Mouse (Mus musculus) layer of hippocampus, adult 8-10 months (tissue): ENCODE measurements around the gene Gm3404. TPM values are rescaled to one million over a fixed set of nuclear protein-coding genes. Genes with fewer than 3 reads are reported as not detected.
A peak's percentile ranks its signal among the peaks of the same experiment; 100 is the strongest.
"Not testable (repeated sequence)": the region's sequence is repeated elsewhere in the genome, so short reads cannot be mapped to it uniquely, and the experiment has no call there.

Experiments used
- DNase-seq, 2 experiments: peaks; one replicate each; pipeline ENCODE4 v3.0.0; 2022; ENCODE audit warnings: low spot score in 2 of 2
- total RNA-seq, 4 experiments: library from RNA; stranded (reverse); gene quantifications; 2 replicates each; pipeline ENCODE4 v1.2.4; 2022

Gene Gm3404
- total RNA-seq = not detected

DNA sequence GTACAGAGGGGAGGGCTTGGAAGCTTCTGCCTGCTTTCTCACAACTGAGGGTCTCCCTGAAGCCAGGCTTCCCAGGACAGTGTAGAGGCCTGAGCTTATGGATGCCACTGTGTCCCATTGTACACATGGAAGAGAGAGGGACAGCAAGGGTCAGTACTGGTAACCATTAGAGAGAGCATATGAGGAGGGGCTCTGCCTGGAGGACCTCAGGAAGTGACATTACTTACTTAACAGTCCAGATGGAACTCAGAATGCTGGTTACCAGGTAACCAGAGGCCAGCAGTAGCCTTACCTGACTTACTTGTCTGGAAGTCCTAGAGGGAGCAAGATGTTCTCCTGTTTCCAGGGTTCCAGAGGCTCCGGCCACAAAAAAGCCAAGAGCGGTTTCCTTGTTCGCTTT is at the start of gene Gm3404:
Gene Gm3404, plus strand, starts transcription at position 301 of the 400 bp plus-strand sequence.
- not testable (repeated sequence) for DNase-seq

GRCm38 (mm10) chr5:146479564-146479963 is 46.0 kb upstream of the Gm3404 start:
- peak in 1 of 2 experiments; percentile 48 for DNase-seq

DNA sequence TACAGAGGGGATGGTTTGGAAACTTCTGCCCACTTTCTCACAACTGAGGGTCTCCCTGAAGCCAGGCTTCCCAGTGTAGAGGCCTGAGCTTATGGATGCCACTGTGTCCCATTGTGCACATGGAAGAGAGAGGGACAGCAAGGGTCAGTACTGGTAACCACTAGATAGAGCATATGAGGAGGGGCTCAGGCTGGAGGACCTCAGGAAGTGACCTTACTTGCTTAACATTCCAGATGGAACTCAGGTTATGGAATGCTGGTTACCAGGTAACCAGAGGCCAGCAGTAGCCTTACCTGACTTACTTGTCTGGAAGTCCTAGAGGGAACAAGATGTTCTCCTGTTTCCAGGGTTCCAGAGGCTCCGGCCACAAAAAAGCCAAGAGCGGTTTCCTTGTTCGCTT is 43.9 kb upstream of the Gm3404 start, which contains the start of gene Gm6408:
Gene Gm6408, plus strand, starts transcription at position 301 of the 400 bp plus-strand sequence.
- not testable (repeated sequence) for DNase-seq

DNA sequence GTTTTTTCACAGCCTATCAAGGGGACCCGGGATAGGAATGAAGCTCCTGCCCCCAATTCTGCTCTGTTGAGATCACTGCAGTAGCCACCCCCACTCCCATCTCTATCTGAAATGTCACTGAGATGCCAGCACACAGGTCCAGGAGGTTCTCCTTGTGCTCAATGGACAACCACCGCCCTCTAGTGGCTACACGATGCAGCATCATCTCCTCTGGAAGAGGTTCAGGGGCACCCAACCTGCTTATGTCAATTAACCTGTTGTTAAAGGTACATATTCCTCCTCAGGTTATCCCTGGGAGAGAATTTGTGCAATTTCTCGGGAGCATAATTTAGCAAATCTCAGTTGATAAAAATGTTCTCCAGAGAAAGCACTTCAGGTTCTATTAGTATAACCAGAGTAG is 36.6 kb upstream of the Gm3404 start:
- peak in 1 of 2 experiments; percentile 46 for DNase-seq

DNA sequence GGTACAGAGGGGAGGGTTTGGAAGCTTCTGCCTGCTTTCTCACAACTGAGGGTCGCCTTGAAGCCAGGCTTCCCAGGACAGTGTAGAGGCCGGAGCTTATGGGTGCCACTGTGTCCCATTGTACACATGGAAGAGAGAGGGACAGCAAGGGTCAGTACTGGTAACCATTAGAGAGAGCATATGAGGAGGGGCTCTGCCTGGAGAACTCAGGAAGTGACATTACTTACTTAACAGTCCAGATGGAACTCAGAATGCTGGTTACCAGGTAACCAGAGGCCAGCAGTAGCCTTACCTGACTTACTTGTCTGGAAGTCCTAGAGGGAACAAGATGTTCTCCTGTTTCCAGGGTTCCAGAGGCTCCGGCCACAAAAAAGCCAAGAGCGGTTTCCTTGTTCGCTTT is 34.5 kb upstream of the Gm3404 start, which contains the start of gene Gm6370:
Gene Gm6370, plus strand, starts transcription at position 301 of the 400 bp plus-strand sequence.
- DNase-seq = not testable (repeated sequence)

GRCm38 (mm10) chr5:146502099-146502498 is 23.5 kb upstream of the Gm3404 start, which contains the start of gene 4930449I24Rik:
Gene 4930449I24Rik, plus strand, starts transcription at chr5:146502399.
- DNase-seq = not testable (repeated sequence)

- DNase-seq = not testable (repeated sequence)
These were observed 11.8 kb upstream of the Gm3404 start, which contains the start of gene Gm3402 for GRCm38 (mm10) chr5:146513823-146514222. Gene Gm3402, plus strand, starts transcription at chr5:146514123.

GRCm38 (mm10) chr5:146537347-146537746 is 11.7 kb downstream of the Gm3404 start, which contains the start of gene Gm3409:
Gene Gm3409, plus strand, starts transcription at chr5:146537647.
- DNase-seq = not testable (repeated sequence)

DNA sequence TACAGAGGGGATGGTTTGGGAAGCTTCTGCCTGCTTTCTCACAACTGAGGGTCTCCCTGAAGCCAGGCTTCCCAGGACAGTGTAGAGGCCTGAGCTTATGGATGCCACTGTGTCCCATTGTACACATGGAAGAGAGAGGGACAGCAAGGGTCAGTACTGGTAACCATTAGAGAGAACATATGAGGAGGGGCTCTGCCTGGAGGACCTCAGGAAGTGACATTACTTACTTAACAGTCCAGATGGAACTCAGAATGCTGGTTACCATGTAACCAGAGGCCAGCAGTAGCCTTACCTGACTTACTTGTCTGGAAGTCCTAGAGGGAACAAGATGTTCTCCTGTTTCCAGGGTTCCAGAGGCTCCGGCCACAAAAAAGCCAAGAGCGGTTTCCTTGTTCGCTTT is 30.2 kb downstream of the Gm3404 start, which contains the start of gene Gm3415:
Gene Gm3415, plus strand, starts transcription at position 301 of the 400 bp plus-strand sequence.
- not testable (repeated sequence) for DNase-seq

GRCm38 (mm10) chr5:146564259-146564658 is 38.7 kb downstream of the Gm3404 start:
- no peak for DNase-seq

DNA sequence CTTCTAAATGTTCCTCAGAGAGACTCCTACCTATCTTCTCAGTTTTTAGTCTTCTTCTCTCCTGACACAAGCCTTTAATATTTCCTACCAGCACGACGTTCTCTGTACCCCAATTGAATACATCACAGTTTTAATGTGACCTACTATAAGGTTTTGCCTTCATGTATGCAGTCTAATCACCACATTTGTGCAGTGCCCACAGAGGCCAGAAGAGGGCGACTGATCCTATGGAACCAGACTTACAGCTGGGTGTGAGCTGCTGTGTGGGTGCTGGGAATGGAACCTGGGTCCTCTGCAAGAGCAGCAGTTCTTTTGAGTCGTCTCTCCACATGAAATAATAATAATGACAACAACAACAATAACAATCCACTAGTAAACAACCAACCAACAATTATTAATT is 41.5 kb downstream of the Gm3404 start:
- DNase-seq = no peak

GRCm38 (mm10) chr5:146570179-146570578 is 44.6 kb downstream of the Gm3404 start:
- not testable (repeated sequence) for DNase-seq

DNA sequence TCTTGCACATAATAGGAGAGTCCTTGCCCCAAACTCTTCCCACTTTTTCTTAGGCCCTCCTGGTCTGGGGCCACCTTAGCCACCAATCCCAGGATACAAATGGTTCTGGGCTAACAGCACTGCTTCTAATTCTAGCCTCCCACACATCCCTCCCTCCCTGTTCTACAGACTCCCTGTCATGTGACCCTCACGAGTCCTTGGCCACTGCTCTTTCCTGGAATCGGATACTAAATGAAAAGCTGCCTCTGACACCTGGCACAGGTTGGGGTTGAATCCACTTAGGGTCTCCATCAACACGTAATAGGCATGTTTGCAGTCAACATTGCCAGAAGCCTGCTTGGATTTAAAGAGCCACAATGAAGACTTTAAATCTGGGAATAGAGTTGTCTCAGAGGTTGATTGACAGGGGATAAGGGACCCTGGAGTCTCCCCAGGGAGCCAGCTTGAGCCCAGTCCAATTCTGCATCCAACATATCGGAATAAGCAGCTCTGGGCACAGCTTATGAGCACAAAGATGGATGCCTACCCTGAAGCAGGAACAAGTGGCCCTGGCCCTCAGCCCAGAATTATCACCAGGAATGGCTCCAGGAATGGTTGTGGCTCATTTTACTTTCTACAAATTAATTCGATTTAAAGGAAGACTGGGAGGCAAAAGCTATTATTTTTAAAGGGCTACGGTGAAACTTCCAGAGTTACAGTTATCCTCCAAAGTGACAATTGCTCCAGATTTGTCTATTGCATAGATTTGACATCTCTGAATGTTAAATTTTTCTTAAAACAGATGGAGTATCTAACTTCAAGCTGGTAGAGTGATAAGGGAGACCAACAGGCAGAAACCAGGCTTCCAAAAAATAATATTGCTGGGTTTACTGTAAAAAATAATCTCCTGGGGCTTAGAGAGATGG is 46.5 kb downstream of the Gm3404 start:
- peak; percentile 78 to 84 for DNase-seq

DNA sequence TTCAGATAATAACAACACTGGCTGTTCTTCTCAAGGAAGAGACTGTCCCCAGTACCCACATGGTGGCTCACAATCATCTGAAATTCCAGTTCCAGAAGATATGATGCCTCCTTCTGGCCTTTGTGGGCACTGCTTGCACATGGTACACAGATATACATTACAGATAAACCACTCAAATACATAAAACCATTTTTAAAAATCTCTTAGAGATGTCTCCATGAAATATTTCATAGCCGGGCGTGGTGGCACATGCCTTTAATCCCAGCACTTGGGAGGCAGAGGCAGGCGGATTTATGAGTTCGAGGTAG is 47.1 kb downstream of the Gm3404 start:
- DNase-seq = not testable (repeated sequence)

DNA sequence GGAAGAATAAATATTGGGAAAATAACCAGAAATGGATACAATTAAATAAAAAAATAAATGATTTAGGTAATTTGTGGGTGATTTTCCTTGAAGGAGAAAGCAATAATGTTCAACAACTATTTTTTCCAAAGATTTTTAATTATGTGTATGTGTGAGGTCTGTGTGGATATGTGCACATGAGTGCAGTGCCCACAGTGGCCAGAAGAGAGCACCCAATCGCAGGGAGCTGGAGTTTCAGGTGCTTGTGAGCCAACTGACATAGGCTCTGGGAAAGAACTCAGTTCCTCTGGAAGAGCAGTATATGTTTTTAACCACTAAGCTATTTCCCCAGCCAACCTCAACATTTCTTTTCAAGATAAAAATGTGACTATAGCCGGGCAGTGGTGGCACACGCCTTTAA is 51.1 kb downstream of the Gm3404 start:
- no peak for DNase-seq

Other genes starting within 250 kb of the Gm3404 start
- gene Wasf3, start 140.8 kb upstream of the Gm3404 start, total RNA-seq = 100 to 1,000 TPM in 1 of 4 experiments, 10 to 100 TPM in 3; 92.2 to 101 (median 96.8) TPM
- gene Gm6408, start 43.8 kb upstream of the Gm3404 start, total RNA-seq = not detected
- gene Gm6370, start 34.4 kb upstream of the Gm3404 start, total RNA-seq = not detected
- gene 4930449I24Rik, start 23.4 kb upstream of the Gm3404 start, total RNA-seq = not detected
- gene Gm3402, start 11.7 kb upstream of the Gm3404 start, total RNA-seq = not detected
- not detected for gene Gm3409, start 11.8 kb downstream of the Gm3404 start, total RNA-seq
- gene Gm3415, start 30.3 kb downstream of the Gm3404 start, total RNA-seq = not detected
- gene Gpr12, start 59.4 kb downstream of the Gm3404 start, total RNA-seq = 10 to 100 TPM; 29.4 to 40.7 (median 30.4) TPM